Mouse (Mus musculus): ENCODE results near the gene Slc26a3. TPM values are rescaled to one million over a fixed set of nuclear protein-coding genes. Genes with fewer than 3 reads are reported as not detected.

Slc26a3 gene
- polyA plus RNA-seq (2014; fragmentation: Illumina TruSeq; extraction: RNeasy Lipid Tissue Mini Kit (QIAGEN cat#74804); ENCODE audit: low read depth, low replicate concordance), result 0.29 TPM

GRCm38 (mm10) chr12:31390571-31390970, at the start of gene Slc26a3:
Gene Slc26a3, plus strand, starts transcription at chr12:31390871.

GRCm38 (mm10) chr12:31350944-31351928, 39.4 kb upstream of the Slc26a3 start, which contains the start of gene Dld:
Gene Dld, minus strand, starts transcription at chr12:31351453.

GRCm38 (mm10) chr12:31499314-31500131, 108.9 kb downstream of the Slc26a3 start, which contains the start of gene Cbll1:
Gene Cbll1, minus strand, starts transcription at chr12:31499616.

Other genes starting within 250 kb of the Slc26a3 start
- not detected for gene Gm6993, start 150.1 kb upstream of the Slc26a3 start, polyA plus RNA-seq (2014; fragmentation: Illumina TruSeq; extraction: RNeasy Lipid Tissue Mini Kit (QIAGEN cat#74804); ENCODE audit: low read depth, low replicate concordance)
- gene Lamb1, start 125.6 kb upstream of the Slc26a3 start, polyA plus RNA-seq (2014; fragmentation: Illumina TruSeq; extraction: RNeasy Lipid Tissue Mini Kit (QIAGEN cat#74804); ENCODE audit: low read depth, low replicate concordance), result 48.6 TPM
- gene Dld, start 39.4 kb upstream of the Slc26a3 start, polyA plus RNA-seq (2014; fragmentation: Illumina TruSeq; extraction: RNeasy Lipid Tissue Mini Kit (QIAGEN cat#74804); ENCODE audit: low read depth, low replicate concordance), result 1,052 TPM
- gene Cbll1, start 108.7 kb downstream of the Slc26a3 start, polyA plus RNA-seq (2014; fragmentation: Illumina TruSeq; extraction: RNeasy Lipid Tissue Mini Kit (QIAGEN cat#74804); ENCODE audit: low read depth, low replicate concordance), result 37.6 TPM
- gene Slc26a4, start 169.1 kb downstream of the Slc26a3 start, polyA plus RNA-seq (2014; fragmentation: Illumina TruSeq; extraction: RNeasy Lipid Tissue Mini Kit (QIAGEN cat#74804); ENCODE audit: low read depth, low replicate concordance), result 4.3 TPM
- 147 TPM for gene Bcap29, start 243.8 kb downstream of the Slc26a3 start, polyA plus RNA-seq (2014; fragmentation: Illumina TruSeq; extraction: RNeasy Lipid Tissue Mini Kit (QIAGEN cat#74804); ENCODE audit: low read depth, low replicate concordance)

Data from adrenal gland, adult 10 weeks (tissue).